20 mouse cellular contexts compared by ENCODE assay signal in genomic region chr5:73701946-73702710, GRCm38 (mm10). TPM values are rescaled to one million over a fixed set of nuclear protein-coding genes. Genes with fewer than 3 reads are reported as not detected.
DNase-seq lines count a peak whose midpoint lies in the region; ATAC-seq and TF ChIP-seq lines count a peak whose summit lies in the region.
"Had no signal": no experiment of that assay in that cellular context is flagged by ENCODE, and none has a peak within 500 bp of the region (broad histone marks: within the 10 kb centered on the region; RNA-seq: fewer than 3 reads in every experiment).

No protein-coding gene starts in this region.

- H3K79me2 ChIP-seq in heart, adult 2 months (replicated peaks; ENCODE audit: control insufficient read depth, insufficient read depth, low read length): no peaks in the 10 kb centered on the region

- WGBS in heart, adult 2 months: 76% methylated on average over 12 of the region's 12 CpGs
- 69% methylated on average over 12 of the region's 12 CpGs for WGBS in heart, embryonic 11.5 days (ENCODE audit: insufficient replicate concordance)
- 27% methylated on average over 12 of the region's 12 CpGs for WGBS in kidney, embryonic 15.5 days
- WGBS in kidney, adult 2 months: 46% methylated on average over 12 of the region's 12 CpGs
- 70% methylated on average over 12 of the region's 12 CpGs for WGBS in embryonic facial prominence, embryonic 15.5 days
- 60% methylated on average over 12 of the region's 12 CpGs for WGBS in limb, embryonic 12.5 days
- WGBS in forebrain, embryonic 15.5 days: 86% methylated on average over 12 of the region's 12 CpGs

- TF ChIP-seq EP300 in heart, adult 2 months (IDR thresholded peaks at IDR 0.05; ENCODE audit: insufficient read depth, low read depth, low read length): no peak

- no peaks in the 10 kb centered on the region for H3K9me3 ChIP-seq in heart, embryonic 11.5 days (replicated peaks; ENCODE audit: control insufficient read depth, low read length)
- no peaks in the 10 kb centered on the region for H3K9me3 ChIP-seq in kidney, embryonic 15.5 days (replicated peaks)
- no peaks in the 10 kb centered on the region for H3K9me3 ChIP-seq in embryonic facial prominence, embryonic 15.5 days (replicated peaks)
- H3K9me3 ChIP-seq in limb, embryonic 12.5 days: no peaks in the 10 kb centered on the region
- no peaks in the 10 kb centered on the region for H3K9me3 ChIP-seq in forebrain, embryonic 15.5 days
- H3K9me3 ChIP-seq: hindbrain, embryonic 12.5 days; liver, embryonic 12.5 days; lung, embryonic 15.5 days; midbrain, embryonic 15.5 days had no signal

- no peak for TF ChIP-seq CTCF in heart, adult 2 months (IDR thresholded peaks at IDR 0.05)
- TF ChIP-seq CTCF in kidney, adult 2 months (conservative IDR thresholded peaks at IDR 0.05; ENCODE audit: insufficient read depth, insufficient read length, low read depth, low read length): no peak

- no peaks in the 10 kb centered on the region; the same call in 1 of the 2 replicates for H3K27me3 ChIP-seq in heart, adult 2 months (ENCODE audit: control insufficient read depth, insufficient read depth, low read length)
- H3K27me3 ChIP-seq in heart, embryonic 11.5 days (ENCODE audit: control insufficient read depth, insufficient read depth, low read length): no peaks in the 10 kb centered on the region; the same call in 1 of the 2 replicates
- no peaks in the 10 kb centered on the region for H3K27me3 ChIP-seq in kidney, embryonic 15.5 days
- no peaks in the 10 kb centered on the region for H3K27me3 ChIP-seq in kidney, adult 2 months (replicated peaks; ENCODE audit: control insufficient read depth, insufficient read depth, low read length)
- no peaks in the 10 kb centered on the region for H3K27me3 ChIP-seq in embryonic facial prominence, embryonic 15.5 days
- no peaks in the 10 kb centered on the region for H3K27me3 ChIP-seq in limb, embryonic 12.5 days
- no peaks in the 10 kb centered on the region for H3K27me3 ChIP-seq in forebrain, embryonic 15.5 days
- H3K27me3 ChIP-seq: hindbrain, embryonic 12.5 days; liver, embryonic 12.5 days; midbrain, embryonic 15.5 days had no signal

- peak overlapping the region; percentile 53; the same call in 1 of the 2 replicates for H3K27ac ChIP-seq in heart, adult 2 months
- H3K27ac ChIP-seq in heart, embryonic 11.5 days (ENCODE audit: low read depth, low read length): no peak overlapping the region
- H3K27ac ChIP-seq in kidney, embryonic 15.5 days: peak overlapping the region; percentile 71
- H3K27ac ChIP-seq in kidney, adult 2 months (ENCODE audit: insufficient read depth, low read depth, low read length): no peak overlapping the region
- peak overlapping the region; percentile 70 for H3K27ac ChIP-seq in embryonic facial prominence, embryonic 15.5 days (replicated peaks)
- H3K27ac ChIP-seq in limb, embryonic 12.5 days: peak overlapping the region; percentile 64; the same call in 1 of the 2 replicates
- no peak overlapping the region for H3K27ac ChIP-seq in forebrain, embryonic 15.5 days (replicated peaks)
- H3K27ac ChIP-seq: hindbrain, embryonic 12.5 days; liver, embryonic 12.5 days; lung, embryonic 15.5 days; midbrain, embryonic 15.5 days had no signal

- no peak for TF ChIP-seq POLR2A in heart, adult 2 months (IDR thresholded peaks at IDR 0.05; ENCODE audit: insufficient read depth, low read depth, low read length)
- no peak for TF ChIP-seq POLR2A in kidney, adult 2 months (IDR thresholded peaks at IDR 0.05; ENCODE audit: low read depth, low read length)

- H3K4me1 ChIP-seq in heart, adult 2 months (ENCODE audit: control insufficient read depth, insufficient read depth, low read length): peaks cover 2% of the 10 kb centered on the region; the same call in 1 of the 2 replicates
- H3K4me1 ChIP-seq in heart, embryonic 11.5 days (ENCODE audit: control insufficient read depth, insufficient read depth, low read length): peaks cover 8% of the 10 kb centered on the region
- peaks cover 21% of the 10 kb centered on the region for H3K4me1 ChIP-seq in kidney, embryonic 15.5 days
- H3K4me1 ChIP-seq in kidney, adult 2 months (ENCODE audit: control insufficient read depth, insufficient read depth, low read length): no peaks in the 10 kb centered on the region
- H3K4me1 ChIP-seq in embryonic facial prominence, embryonic 15.5 days: peaks cover 9% of the 10 kb centered on the region
- peaks cover 39% of the 10 kb centered on the region for H3K4me1 ChIP-seq in limb, embryonic 12.5 days (replicated peaks)
- no peaks in the 10 kb centered on the region for H3K4me1 ChIP-seq in forebrain, embryonic 15.5 days
- H3K4me1 ChIP-seq: hindbrain, embryonic 12.5 days; liver, embryonic 12.5 days; midbrain, embryonic 15.5 days had no signal

- DNase-seq in heart, adult 2 months: no peak
- DNase-seq in kidney, adult 2 months: no peak
- DNase-seq in MN1 (ENCODE audit: low spot score): no peak
- DNase-seq: adrenal gland, postnatal 10 days; cerebellum, adult 11 months; cerebellum, postnatal 36 days; right cerebral cortex, adult 18-20 months had no signal

- intact Hi-C loops in heart, adult 2 months (cut with DNase I): no loop called here

- no peak overlapping the region for H3K9ac ChIP-seq in heart, adult 2 months (ENCODE audit: low read depth, low read length)
- H3K9ac ChIP-seq in heart, embryonic 11.5 days (ENCODE audit: low read depth, low read length): no peak overlapping the region
- H3K9ac ChIP-seq in kidney, embryonic 15.5 days: no peak overlapping the region
- H3K9ac ChIP-seq in embryonic facial prominence, embryonic 15.5 days: no peak overlapping the region
- no peak overlapping the region for H3K9ac ChIP-seq in limb, embryonic 12.5 days (replicated peaks)
- H3K9ac ChIP-seq in forebrain, embryonic 15.5 days (replicated peaks): no peak overlapping the region
- H3K9ac ChIP-seq: hindbrain, embryonic 12.5 days; liver, embryonic 12.5 days; lung, embryonic 15.5 days; midbrain, embryonic 15.5 days had no signal

- H3K4me3 ChIP-seq in heart, adult 2 months: no peak overlapping the region
- H3K4me3 ChIP-seq in heart, embryonic 11.5 days (ENCODE audit: low read depth, low read length): no peak overlapping the region
- H3K4me3 ChIP-seq in kidney, embryonic 15.5 days (replicated peaks): no peak overlapping the region
- no peak overlapping the region for H3K4me3 ChIP-seq in kidney, adult 2 months (ENCODE audit: insufficient read depth, low read depth, low read length)
- H3K4me3 ChIP-seq in embryonic facial prominence, embryonic 15.5 days (replicated peaks): no peak overlapping the region
- H3K4me3 ChIP-seq in limb, embryonic 12.5 days (replicated peaks): no peak overlapping the region
- no peak overlapping the region for H3K4me3 ChIP-seq in forebrain, embryonic 15.5 days
- H3K4me3 ChIP-seq: hindbrain, embryonic 12.5 days; liver, embryonic 12.5 days; lung, embryonic 15.5 days; midbrain, embryonic 15.5 days had no signal

- H3K36me3 ChIP-seq in heart, adult 2 months (ENCODE audit: control insufficient read depth, insufficient read depth, low read length): no peaks in the 10 kb centered on the region
- no peaks in the 10 kb centered on the region for H3K36me3 ChIP-seq in heart, embryonic 11.5 days (ENCODE audit: control insufficient read depth, insufficient read depth, low read length)
- H3K36me3 ChIP-seq in kidney, embryonic 15.5 days: no peaks in the 10 kb centered on the region
- no peaks in the 10 kb centered on the region for H3K36me3 ChIP-seq in kidney, adult 2 months (ENCODE audit: control insufficient read depth, insufficient read depth, low read length)
- H3K36me3 ChIP-seq in embryonic facial prominence, embryonic 15.5 days: no peaks in the 10 kb centered on the region
- no peaks in the 10 kb centered on the region for H3K36me3 ChIP-seq in limb, embryonic 12.5 days
- H3K36me3 ChIP-seq in forebrain, embryonic 15.5 days: no peaks in the 10 kb centered on the region
- H3K36me3 ChIP-seq: hindbrain, embryonic 12.5 days; liver, embryonic 12.5 days; lung, embryonic 15.5 days; midbrain, embryonic 15.5 days had no signal

- no peak overlapping the region for H3K4me2 ChIP-seq in heart, embryonic 11.5 days
- H3K4me2 ChIP-seq in kidney, embryonic 15.5 days: no peak overlapping the region; the same call in 1 of the 2 replicates
- H3K4me2 ChIP-seq in embryonic facial prominence, embryonic 15.5 days (replicated peaks): no peak overlapping the region
- H3K4me2 ChIP-seq in limb, embryonic 12.5 days: no peak overlapping the region
- H3K4me2 ChIP-seq in forebrain, embryonic 15.5 days (replicated peaks): no peak overlapping the region
- H3K4me2 ChIP-seq: hindbrain, embryonic 12.5 days; liver, embryonic 12.5 days; lung, embryonic 15.5 days; midbrain, embryonic 15.5 days had no signal

- no peak for ATAC-seq in heart, embryonic 11.5 days (replicated peaks; ENCODE audit: insufficient number of reproducible peaks, low FRiP score, low TSS enrichment)
- ATAC-seq in kidney, embryonic 15.5 days (replicated peaks; ENCODE audit: low FRiP score): peak; percentile 49
- no peak for ATAC-seq in embryonic facial prominence, embryonic 15.5 days (ENCODE audit: insufficient number of reproducible peaks, low FRiP score, low TSS enrichment, low read depth)
- ATAC-seq in limb, embryonic 12.5 days (ENCODE audit: insufficient number of reproducible peaks, insufficient read depth, low FRiP score, low TSS enrichment, low read depth): no peak
- ATAC-seq in forebrain, embryonic 15.5 days (replicated peaks): no peak
- ATAC-seq: inflammation-experienced regulatory T-cells, adult 6 months; liver, embryonic 12.5 days; midbrain, embryonic 15.5 days had no signal

RNA-seq across cellular contexts. Expression of gene Spata18, which starts 50.9 kb away (rescaled TPM):
- total RNA-seq in heart, adult 2 months (2021): under 1 TPM; 0.21 to 0.30 TPM
- 0.91 and 1.3 TPM in 2 replicates for polyA plus RNA-seq in heart, adult 2 months (2012; rRNA removed)
- not detected in 2 replicates for polyA plus RNA-seq in heart, embryonic 11.5 days (2014; fragmentation: Nextera tagmentation; extraction: Ambion mirVana)
- 0.08 and 0.18 TPM in 2 replicates for polyA plus RNA-seq in kidney, embryonic 15.5 days (2015; fragmentation: Nextera tagmentation; extraction: Ambion mirVana)
- polyA plus RNA-seq in kidney, adult 2 months (2012; rRNA removed): 0.08 and 0.10 TPM in 2 replicates
- 3.6 and 8.1 TPM in 2 replicates for polyA plus RNA-seq in embryonic facial prominence, embryonic 15.5 days (2015; fragmentation: Nextera tagmentation; extraction: Ambion mirVana)
- 1.9 and 2.0 TPM in 2 replicates for polyA plus RNA-seq in limb, embryonic 12.5 days (2016; fragmentation: Nextera tagmentation; extraction: Ambion mirVana)
- polyA plus RNA-seq in forebrain, embryonic 15.5 days (2015; fragmentation: Nextera tagmentation; extraction: Ambion mirVana): 0.17 and 0.78 TPM in 2 replicates
- total RNA-seq: granulocyte monocyte progenitor cell, adult 5-6 weeks; megakaryocyte, adult 5-6 weeks had no signal
- polyA plus RNA-seq: inflammation-experienced regulatory T-cells, adult 6 months; liver, embryonic 12.5 days; small intestine, adult 2 months had no signal

RNA-seq across cellular contexts. Expression of gene Sgcb, which starts 54.5 kb away (rescaled TPM):
- 100 to 1,000 TPM; 101 to 113 TPM for total RNA-seq in heart, adult 2 months (2021)
- 43.2 and 84.3 TPM in 2 replicates for polyA plus RNA-seq in heart, adult 2 months (2012; rRNA removed)
- 24.0 and 27.2 TPM in 2 replicates for polyA plus RNA-seq in heart, embryonic 11.5 days (2014; fragmentation: Nextera tagmentation; extraction: Ambion mirVana)
- 24.5 and 25.0 TPM in 2 replicates for polyA plus RNA-seq in kidney, embryonic 15.5 days (2015; fragmentation: Nextera tagmentation; extraction: Ambion mirVana)
- 5.6 and 6.1 TPM in 2 replicates for polyA plus RNA-seq in kidney, adult 2 months (2012; rRNA removed)
- polyA plus RNA-seq in embryonic facial prominence, embryonic 15.5 days (2015; fragmentation: Nextera tagmentation; extraction: Ambion mirVana): 39.8 and 44.1 TPM in 2 replicates
- 35.1 and 38.2 TPM in 2 replicates for polyA plus RNA-seq in limb, embryonic 12.5 days (2016; fragmentation: Nextera tagmentation; extraction: Ambion mirVana)
- 25.3 and 25.4 TPM in 2 replicates for polyA plus RNA-seq in forebrain, embryonic 15.5 days (2015; fragmentation: Nextera tagmentation; extraction: Ambion mirVana)

Comparison
In these comparisons a context has a peak if more than half of its experiments do, and no peak if none do; other contexts are left out.
1. H3K27ac ChIP-seq: peak in heart, adult 2 months (single experiment), kidney, embryonic 15.5 days (single experiment), embryonic facial prominence, embryonic 15.5 days (single experiment) and limb, embryonic 12.5 days (single experiment); none in heart, embryonic 11.5 days (single experiment), kidney, adult 2 months (single experiment) and forebrain, embryonic 15.5 days (single experiment).